Mouse (Mus musculus) hindbrain, embryonic 15.5 days (tissue): ENCODE results near the gene Pnn. TPM values are rescaled to one million over a fixed set of nuclear protein-coding genes. Genes with fewer than 3 reads are reported as not detected.

Experiments
- ATAC-seq: fragments of 200-750 bp; cut with Nextera tagmentation; 2 replicates; pipeline ENCODE4 v1.8.0; 2017; ENCODE audit warnings: low read depth, moderate number of reproducible peaks, moderate TSS enrichment; ENCODE audit not compliant: low FRiP score
- H3K27ac ChIP-seq: fragments of 300-500 bp; sonication (generic); replicated peaks from 2 replicates; pipeline ENCODE4 v1.5.1; 2015; ENCODE audit warnings: mild to moderate bottlenecking, inconsistent platforms
- H3K27me3 ChIP-seq: fragments of 300-500 bp; sonication (generic); 2 replicates; pipeline ENCODE4 v1.6.1; 2015; ENCODE audit warnings: control low read depth, inconsistent platforms
- H3K36me3 ChIP-seq: fragments of 300-500 bp; sonication (generic); 2 replicates; pipeline ENCODE4 v1.6.1; 2015; ENCODE audit warnings: control low read depth, inconsistent platforms
- H3K4me1 ChIP-seq: fragments of 300-500 bp; sonication (generic); replicated peaks from 2 replicates; pipeline ENCODE4 v1.6.1; 2015; ENCODE audit warnings: control low read depth, inconsistent platforms
- H3K4me2 ChIP-seq: fragments of 300-500 bp; sonication (generic); 2 replicates; pipeline ENCODE4 v1.6.1; 2015; ENCODE audit warnings: moderate library complexity, mild to moderate bottlenecking, inconsistent platforms
- H3K4me3 ChIP-seq: fragments of 300-500 bp; sonication (generic); 2 replicates; pipeline ENCODE4 v1.5.1; 2015; ENCODE audit warnings: mild to moderate bottlenecking, inconsistent platforms
- H3K9ac ChIP-seq: fragments of 300-500 bp; sonication (generic); 2 replicates; pipeline ENCODE4 v1.6.1; 2015; ENCODE audit warnings: inconsistent platforms
- H3K9me3 ChIP-seq: fragments of 300-500 bp; sonication (generic); 2 replicates; pipeline ENCODE4 v1.6.1; 2016; ENCODE audit warnings: control low read depth, inconsistent platforms
- WGBS: fragments of 180-500 bp; shearing (Covaris S2); methylation state at CpG from one replicate; pipeline ENCODE4 v1.1.7; 2015; 5-methylcytosine and 5-hydroxymethylcytosine counted together
- polyA plus RNA-seq: library from polyadenylated mRNA; unstranded; fragments of >200 nt; fragmentation: Nextera tagmentation; extraction: Ambion mirVana; gene quantifications from 2 replicates; pipeline ENCODE4 v1.2.1, GENCODE M21; 2015

The Pnn gene
- 77.8 and 96.2 TPM in 2 replicates for polyA plus RNA-seq

- Histone ChIP-seq H3K36me3 (peaks cover 31% of the 10 kb centered on the region), H3K4me2 (peak within 1 kb of the TSS; percentile 75), H3K27ac (peak within 1 kb of the TSS; percentile 96), H3K9ac (peak within 1 kb of the TSS; percentile 82), H3K27me3 (no peaks in the 10 kb centered on the region), H3K4me1 (peaks cover 15% of the 10 kb centered on the region), H3K9me3 (no peaks in the 10 kb centered on the region), H3K4me3 (peak within 1 kb of the TSS; percentile 95)
- WGBS, result under 1% methylated on average over 42 of the region's 43 CpGs
- peak; percentile 100 for ATAC-seq
Measured at GRCm38 (mm10) chr12:59066448-59067077, at the start of gene Pnn. Pnn (plus strand) TSS chr12:59066884.

GRCm38 (mm10) chr12:59017970-59018369, 48.7 kb upstream of the Pnn start:
- H3K9ac ChIP-seq, result no peak overlapping the region
- peaks cover 5% of the 10 kb centered on the region; the same call in 1 of the 2 replicates for H3K4me1 ChIP-seq
- H3K9me3 ChIP-seq, result no peaks in the 10 kb centered on the region
- H3K27me3 ChIP-seq, result no peaks in the 10 kb centered on the region
- WGBS, result 88% methylated on average over 8 of the region's 8 CpGs
- H3K36me3 ChIP-seq, result peaks cover 31% of the 10 kb centered on the region
- H3K27ac ChIP-seq, result no peak overlapping the region
- no peak overlapping the region for H3K4me3 ChIP-seq
- ATAC-seq, result no peak
- no peak overlapping the region for H3K4me2 ChIP-seq

- H3K36me3 ChIP-seq, result peaks cover 39% of the 10 kb centered on the region
- H3K4me1 ChIP-seq, result no peaks in the 10 kb centered on the region
- H3K4me3 ChIP-seq, result no peak overlapping the region
- no peaks in the 10 kb centered on the region for H3K27me3 ChIP-seq
- H3K9ac ChIP-seq, result no peak overlapping the region
- no peak overlapping the region for H3K27ac ChIP-seq
- WGBS, result 95% methylated on average over 2 of the region's 2 CpGs
- no peaks in the 10 kb centered on the region for H3K9me3 ChIP-seq
- H3K4me2 ChIP-seq, result no peak overlapping the region
- no peak for ATAC-seq
Measured at GRCm38 (mm10) chr12:59019891-59020290, 46.8 kb upstream of the Pnn start.

- no peak for ATAC-seq
- Histone ChIP-seq H3K27ac (no peak overlapping the region), H3K9ac (no peak overlapping the region), H3K36me3 (peaks cover 42% of the 10 kb centered on the region), H3K4me2 (no peak overlapping the region), H3K4me3 (no peak overlapping the region), H3K27me3 (no peaks in the 10 kb centered on the region), H3K9me3 (no peaks in the 10 kb centered on the region), H3K4me1 (no peaks in the 10 kb centered on the region)
- WGBS, result 92% methylated on average over 4 of the region's 4 CpGs
Measured at GRCm38 (mm10) chr12:59021306-59021705, 45.4 kb upstream of the Pnn start.

GRCm38 (mm10) chr12:59032101-59032500, 34.6 kb upstream of the Pnn start:
- H3K36me3 ChIP-seq, result no peaks in the 10 kb centered on the region
- H3K27ac ChIP-seq, result no peak overlapping the region
- no peak overlapping the region for H3K9ac ChIP-seq
- H3K4me3 ChIP-seq, result no peak overlapping the region
- H3K27me3 ChIP-seq, result no peaks in the 10 kb centered on the region
- no peak overlapping the region for H3K4me2 ChIP-seq
- no peak for ATAC-seq
- WGBS, result 68% methylated on average over 5 of the region's 5 CpGs
- H3K9me3 ChIP-seq, result no peaks in the 10 kb centered on the region
- H3K4me1 ChIP-seq, result no peaks in the 10 kb centered on the region

- Histone ChIP-seq H3K9ac (no peak overlapping the region), H3K4me1 (no peaks in the 10 kb centered on the region), H3K27me3 (no peaks in the 10 kb centered on the region), H3K27ac (no peak overlapping the region), H3K36me3 (peaks cover 24% of the 10 kb centered on the region), H3K4me2 (peak overlapping the region; percentile 42; the same call in 1 of the 2 replicates), H3K9me3 (no peaks in the 10 kb centered on the region), H3K4me3 (no peak overlapping the region)
- no peak; the same call in 1 of the 2 replicates for ATAC-seq
- 72% methylated on average over 10 of the region's 10 CpGs for WGBS
Measured at GRCm38 (mm10) chr12:59039162-59039970, 27.3 kb upstream of the Pnn start.

- Histone ChIP-seq H3K36me3 (peaks cover 32% of the 10 kb centered on the region), H3K4me1 (no peaks in the 10 kb centered on the region), H3K9ac (no peak overlapping the region), H3K27me3 (no peaks in the 10 kb centered on the region), H3K9me3 (no peaks in the 10 kb centered on the region), H3K4me2 (peak overlapping the region; percentile 42), H3K27ac (peak overlapping the region; percentile 68; the same call in 1 of the 2 replicates), H3K4me3 (0 out of 2 replicates have a peak overlapping the region, but pooled peaks have one; percentile 0)
- 4% methylated on average over 23 of the region's 23 CpGs for WGBS
- peak; percentile 79 for ATAC-seq
Measured at GRCm38 (mm10) chr12:59039971-59040844, 26.5 kb upstream of the Pnn start.

GRCm38 (mm10) chr12:59040851-59041250, 25.8 kb upstream of the Pnn start:
- H3K9ac ChIP-seq, result no peak overlapping the region
- WGBS, result 37% methylated on average over 7 of the region's 7 CpGs
- no peaks in the 10 kb centered on the region for H3K4me1 ChIP-seq
- no peak for ATAC-seq
- H3K4me2 ChIP-seq, result no peak overlapping the region
- no peaks in the 10 kb centered on the region for H3K27me3 ChIP-seq
- no peaks in the 10 kb centered on the region for H3K9me3 ChIP-seq
- peaks cover 37% of the 10 kb centered on the region for H3K36me3 ChIP-seq
- H3K27ac ChIP-seq, result no peak overlapping the region
- no peak overlapping the region for H3K4me3 ChIP-seq

GRCm38 (mm10) chr12:59052470-59052869, 14.2 kb upstream of the Pnn start:
- Histone ChIP-seq H3K4me2 (no peak overlapping the region), H3K36me3 (peaks cover 6% of the 10 kb centered on the region), H3K27ac (no peak overlapping the region), H3K9me3 (no peaks in the 10 kb centered on the region), H3K4me1 (peaks cover 3% of the 10 kb centered on the region; the same call in 1 of the 2 replicates), H3K4me3 (no peak overlapping the region), H3K9ac (no peak overlapping the region), H3K27me3 (no peaks in the 10 kb centered on the region)
- no peak for ATAC-seq
- WGBS, result 97% methylated on average over 3 of the region's 3 CpGs

GRCm38 (mm10) chr12:59053166-59053565, 13.5 kb upstream of the Pnn start:
- Histone ChIP-seq H3K27me3 (no peaks in the 10 kb centered on the region), H3K9ac (no peak overlapping the region), H3K4me1 (peaks cover 8% of the 10 kb centered on the region), H3K27ac (no peak overlapping the region), H3K4me3 (no peak overlapping the region), H3K4me2 (no peak overlapping the region), H3K36me3 (peaks cover 3% of the 10 kb centered on the region), H3K9me3 (no peaks in the 10 kb centered on the region)
- ATAC-seq, result no peak
- WGBS, result 97% methylated on average over 5 of the region's 5 CpGs

- Histone ChIP-seq H3K4me3 (no peak overlapping the region), H3K36me3 (peaks cover 3% of the 10 kb centered on the region), H3K4me2 (no peak overlapping the region), H3K4me1 (peaks cover 16% of the 10 kb centered on the region), H3K27me3 (no peaks in the 10 kb centered on the region), H3K9me3 (no peaks in the 10 kb centered on the region), H3K27ac (no peak overlapping the region), H3K9ac (no peak overlapping the region)
- no peak for ATAC-seq
Measured at GRCm38 (mm10) chr12:59053976-59054375, 12.7 kb upstream of the Pnn start.
